Mouse (Mus musculus) brown adipose tissue, adult 24 weeks (tissue): ENCODE data around the gene Armh3. TPM values are rescaled to one million over a fixed set of nuclear protein-coding genes. Genes with fewer than 3 reads are reported as not detected.
A peak's percentile ranks its signal among the peaks of the same experiment; 100 is the strongest.
"Not testable (repeated sequence)": the region's sequence is repeated elsewhere in the genome, so short reads cannot be mapped to it uniquely, and the experiment has no call there.

ENCODE experiments used
- H3K27ac ChIP-seq: fragments of 200-500 bp; replicated peaks from 2 replicates; pipeline ENCODE4 v1.5.1; 2012; ENCODE audit warnings: low read depth, mild to moderate bottlenecking, low read length
- H3K4me1 ChIP-seq: fragments of 200-500 bp; 2 replicates; pipeline ENCODE4 v1.6.1; 2012; ENCODE audit warnings: low read length, mixed read lengths; ENCODE audit not compliant: control insufficient read depth, insufficient read depth, insufficient read length
- H3K4me3 ChIP-seq: fragments of 200-500 bp; 2 replicates; pipeline ENCODE4 v1.5.1; 2012; ENCODE audit warnings: low read depth, mild to moderate bottlenecking, low read length, moderate library complexity; ENCODE audit not compliant: insufficient read depth
- polyA plus RNA-seq: library from polyadenylated mRNA; stranded (reverse); fragments of >200 nt; gene quantifications from 2 replicates; pipeline ENCODE4 v1.2.4, GENCODE M21; 2012; ENCODE audit not compliant: missing spikeins, insufficient read depth, insufficient read length

Gene Armh3
- polyA plus RNA-seq, 1 experiment, result 8.3 TPM

DNA sequence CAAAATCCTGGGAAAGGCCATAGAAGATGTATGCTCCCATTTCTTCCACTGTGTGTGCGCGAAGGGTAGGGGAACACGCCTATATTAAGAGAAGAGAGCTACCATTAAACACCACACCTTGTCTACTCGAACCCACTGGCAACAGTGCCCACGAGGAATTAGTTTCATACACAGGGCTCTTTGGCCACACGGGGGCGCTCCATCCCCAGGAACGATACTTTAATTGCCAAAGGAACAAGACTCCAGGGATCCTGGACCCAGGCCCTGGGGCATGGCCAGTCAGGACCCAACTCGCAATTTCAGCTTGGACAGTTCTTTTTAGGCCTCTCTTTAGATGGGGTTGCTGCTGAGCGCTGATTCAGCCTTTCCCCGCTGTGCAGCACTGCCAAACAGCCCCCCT lies 185.0 kb downstream of the Armh3 start:
- no peak overlapping the region for H3K4me3 ChIP-seq
- no peaks in the 10 kb centered on the region for H3K4me1 ChIP-seq
- H3K27ac ChIP-seq, result no peak overlapping the region

DNA sequence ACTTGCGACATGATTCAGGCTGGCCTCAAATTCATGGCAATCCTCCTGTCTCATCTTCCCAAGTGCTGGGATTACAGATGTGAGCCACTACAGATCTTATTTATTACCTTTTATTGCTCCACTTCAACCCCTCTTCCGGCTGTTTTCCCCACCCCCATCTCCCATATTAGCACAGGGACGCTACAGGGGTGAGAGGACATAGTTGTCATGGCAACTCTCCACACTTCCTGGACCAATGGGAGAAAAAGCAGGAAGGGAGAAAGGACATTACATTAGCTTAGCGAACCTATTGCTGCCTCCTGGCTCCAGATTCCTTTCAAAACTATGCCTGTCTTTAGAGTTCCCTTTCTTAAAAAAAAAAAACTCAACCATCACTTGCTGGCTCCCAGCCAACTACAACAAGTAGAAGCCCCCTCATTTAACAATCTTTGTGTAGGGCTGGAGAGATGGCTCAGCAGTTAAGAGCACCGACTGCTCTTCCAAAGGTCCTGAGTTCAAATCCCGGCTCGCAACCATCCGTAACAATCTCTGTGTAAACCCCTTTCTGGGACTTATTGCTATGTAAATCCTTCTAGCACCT lies 185.5 kb downstream of the Armh3 start:
- no peak overlapping the region for H3K4me3 ChIP-seq
- H3K27ac ChIP-seq, result no peak overlapping the region
- no peaks in the 10 kb centered on the region for H3K4me1 ChIP-seq

DNA sequence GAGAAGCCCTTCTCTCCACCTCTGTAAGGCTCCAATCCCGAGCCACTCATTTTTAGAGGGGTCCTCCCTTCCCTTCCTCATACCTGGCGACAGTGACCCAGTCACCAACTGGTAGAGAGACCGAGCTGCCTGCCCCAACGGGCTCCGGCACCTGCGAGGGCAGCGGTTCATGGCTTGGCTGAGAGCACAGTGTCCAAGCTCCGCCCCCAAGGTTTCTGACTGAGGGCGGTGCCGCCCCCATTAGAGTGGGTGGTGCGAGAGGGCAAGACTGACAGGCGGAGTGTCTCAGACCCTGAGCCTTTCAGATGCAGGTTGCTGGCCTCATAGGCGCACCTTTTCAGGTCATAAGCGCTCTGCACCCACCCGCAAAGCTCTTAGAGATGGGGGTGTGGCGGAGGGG lies 186.2 kb downstream of the Armh3 start:
- H3K27ac ChIP-seq, result no peak overlapping the region
- H3K4me1 ChIP-seq, result no peaks in the 10 kb centered on the region
- H3K4me3 ChIP-seq, result peak overlapping the region; percentile 4; the same call in 1 of the 2 replicates

DNA sequence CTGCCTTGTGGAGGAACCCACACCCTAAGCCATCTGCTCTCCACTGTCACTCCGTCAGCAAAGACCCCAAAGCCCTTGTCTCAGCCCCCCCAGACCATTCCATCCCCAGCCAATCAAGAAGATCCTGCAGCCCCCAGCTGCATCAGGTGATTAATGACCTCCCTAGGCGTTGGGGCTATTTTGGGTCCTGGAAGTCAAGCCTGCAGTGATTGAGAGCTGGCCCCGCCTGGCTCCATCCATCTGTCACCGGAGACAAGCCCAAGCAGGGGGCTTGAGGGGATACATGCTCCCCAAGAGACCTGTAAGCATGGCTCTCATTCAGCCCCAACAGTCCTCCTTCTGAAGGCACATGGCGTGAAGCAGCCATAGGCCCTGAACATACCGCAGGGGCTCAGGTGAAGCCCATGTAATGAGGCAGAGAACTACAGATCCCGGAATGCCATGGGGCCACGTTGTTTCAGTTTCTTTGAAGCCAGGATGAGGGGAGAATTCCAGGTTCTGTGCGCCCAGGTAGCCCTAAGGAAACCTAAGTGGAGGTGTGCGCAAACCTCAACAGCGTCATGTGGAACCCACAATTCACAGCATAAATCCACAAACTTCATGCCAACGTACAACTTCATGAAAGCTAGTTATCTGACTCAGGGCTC lies 187.1 kb downstream of the Armh3 start:
- no peak overlapping the region for H3K27ac ChIP-seq
- H3K4me1 ChIP-seq, result no peaks in the 10 kb centered on the region
- no peak overlapping the region for H3K4me3 ChIP-seq

DNA sequence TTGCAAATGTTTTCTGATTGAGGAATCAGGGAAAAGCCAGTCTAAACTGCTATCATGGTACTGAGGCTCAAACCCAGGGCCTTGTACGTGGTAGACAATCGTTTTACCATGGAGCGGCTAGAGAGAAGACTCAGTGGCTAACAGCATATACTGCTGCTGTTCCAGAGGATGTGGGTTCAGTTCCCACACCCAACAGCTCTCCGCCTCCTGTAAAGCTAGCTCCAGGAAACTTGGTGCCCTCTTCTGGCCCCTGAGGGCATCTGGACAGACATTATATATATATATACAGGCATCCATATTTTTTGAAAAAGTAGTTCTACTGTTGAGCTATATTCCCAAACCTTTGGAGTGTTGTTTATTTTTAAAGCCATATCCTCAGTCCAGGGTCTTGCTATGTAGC lies 190.6 kb downstream of the Armh3 start:
- Histone ChIP-seq H3K4me1 (no peaks in the 10 kb centered on the region), H3K4me3 (no peak overlapping the region), H3K27ac (no peak overlapping the region)

DNA sequence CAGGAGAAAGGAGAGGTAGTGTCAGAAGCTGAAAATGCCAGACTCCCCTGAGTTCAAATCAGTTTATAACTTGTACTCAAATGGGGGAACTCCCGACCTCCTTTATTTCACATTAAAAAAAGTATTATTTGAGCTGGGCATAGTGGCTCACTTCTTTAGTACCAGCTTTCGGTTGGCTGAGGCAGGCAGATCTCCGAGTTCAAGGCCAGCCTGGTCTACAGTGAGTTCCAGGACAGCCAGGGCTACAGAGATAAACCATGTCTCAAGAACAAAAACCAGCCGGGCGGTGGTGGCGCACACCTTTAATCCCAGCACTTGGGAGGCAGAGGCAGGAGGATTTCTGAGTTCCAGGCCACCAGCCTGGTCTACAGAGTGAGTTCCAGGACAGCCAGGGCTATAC lies 192.5 kb downstream of the Armh3 start:
- not testable (repeated sequence) for H3K4me3 ChIP-seq, H3K4me1 ChIP-seq, H3K27ac ChIP-seq

DNA sequence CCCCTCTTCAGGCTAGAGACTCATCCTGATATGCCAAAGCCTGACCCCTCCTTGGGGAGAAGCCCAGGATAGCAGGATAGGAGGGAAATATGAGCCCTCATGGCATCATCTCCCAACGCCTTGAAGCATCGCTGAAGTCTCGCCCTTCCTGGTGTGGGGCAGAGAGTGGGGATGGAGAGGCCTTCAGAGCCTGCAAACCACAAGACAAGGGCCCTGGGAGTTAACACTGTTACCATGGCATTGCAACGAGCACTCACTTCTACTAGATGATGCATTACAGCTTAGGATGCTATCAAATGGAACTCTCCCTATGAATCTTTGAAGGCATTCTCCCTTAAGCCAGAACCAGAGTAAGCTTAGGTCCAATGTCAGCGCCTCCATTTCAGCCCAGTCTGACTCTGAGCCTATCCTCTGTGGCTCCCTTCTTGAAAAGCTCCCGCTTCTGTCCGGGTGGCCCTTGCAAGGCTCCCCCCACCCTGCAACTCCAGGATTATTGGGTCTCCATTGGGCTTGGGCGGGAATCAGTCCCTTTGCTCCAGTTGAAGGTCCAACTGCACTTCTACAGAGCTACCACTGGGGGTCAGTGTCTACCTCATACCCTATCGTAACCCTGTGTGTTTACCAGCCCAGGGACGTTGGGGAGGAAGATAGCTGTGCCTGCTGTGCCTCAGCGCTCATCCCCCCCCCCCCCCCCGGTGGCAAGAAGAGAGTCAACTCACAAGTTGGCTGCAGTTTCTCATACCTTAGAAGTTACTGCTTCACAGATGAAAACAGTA lies 193.5 kb downstream of the Armh3 start:
- Histone ChIP-seq H3K27ac (no peak overlapping the region), H3K4me1 (no peaks in the 10 kb centered on the region), H3K4me3 (no peak overlapping the region)

DNA sequence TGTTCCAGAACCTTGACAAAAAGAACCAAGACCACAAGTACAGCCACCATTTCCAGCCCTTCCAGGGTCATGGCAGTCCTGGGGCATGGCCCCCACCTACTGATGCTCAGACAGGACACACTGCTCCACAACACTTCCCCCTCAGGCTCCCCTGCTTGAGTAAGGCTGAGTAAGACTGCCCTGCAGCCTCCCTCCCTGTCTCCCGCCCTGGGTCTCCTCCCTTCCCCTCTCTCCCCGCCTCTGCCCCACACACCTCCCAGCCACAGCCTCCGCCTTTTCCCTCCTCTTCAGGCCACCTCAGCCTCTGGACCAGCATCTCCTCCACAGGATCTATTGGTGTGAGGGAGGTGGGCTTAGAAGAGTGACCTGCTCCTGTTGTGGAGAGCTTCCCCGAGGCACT lies 194.9 kb downstream of the Armh3 start:
- no peak overlapping the region for H3K4me3 ChIP-seq
- H3K4me1 ChIP-seq, result no peaks in the 10 kb centered on the region
- no peak overlapping the region for H3K27ac ChIP-seq

DNA sequence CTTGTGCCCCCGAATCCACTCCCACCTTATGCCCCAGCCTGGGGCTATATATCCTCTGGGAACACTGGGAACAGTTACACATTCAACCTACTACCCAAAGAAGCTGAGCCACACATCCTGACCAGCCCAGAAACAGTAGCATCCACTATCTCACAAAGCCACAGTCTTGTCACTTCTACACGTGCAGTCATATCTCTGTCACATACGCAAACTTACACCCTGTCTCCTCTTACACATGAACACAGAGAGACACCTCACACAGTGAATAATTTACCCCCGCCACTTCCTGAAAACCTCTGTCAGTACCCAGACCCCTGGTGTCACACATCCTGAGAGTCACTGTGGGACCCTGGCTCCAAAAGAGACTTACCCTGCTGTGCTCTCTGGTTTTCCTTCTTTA lies 195.6 kb downstream of the Armh3 start:
- H3K27ac ChIP-seq, result no peak overlapping the region
- no peak overlapping the region for H3K4me3 ChIP-seq
- H3K4me1 ChIP-seq, result no peaks in the 10 kb centered on the region

DNA sequence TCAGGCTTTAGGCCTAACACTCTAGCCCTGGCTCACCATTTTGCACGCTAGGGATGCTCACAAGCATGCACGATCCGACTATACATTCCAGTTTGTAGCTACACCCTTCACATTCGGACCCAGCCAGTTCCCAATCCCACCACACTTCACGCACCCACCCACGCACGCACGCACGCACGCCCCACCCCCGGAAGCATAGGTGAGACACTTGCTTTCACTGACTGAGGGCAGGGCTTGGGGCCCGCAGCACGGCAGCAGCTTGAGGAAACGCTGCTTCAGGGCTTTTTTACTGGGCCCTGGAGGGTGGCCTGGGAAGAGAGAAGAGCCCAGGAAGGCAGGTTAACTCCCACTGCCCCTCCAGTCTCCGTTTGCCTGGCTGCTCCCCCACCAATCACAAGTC lies 201.4 kb downstream of the Armh3 start:
- Histone ChIP-seq H3K27ac (no peak overlapping the region), H3K4me1 (no peaks in the 10 kb centered on the region), H3K4me3 (no peak overlapping the region)

DNA sequence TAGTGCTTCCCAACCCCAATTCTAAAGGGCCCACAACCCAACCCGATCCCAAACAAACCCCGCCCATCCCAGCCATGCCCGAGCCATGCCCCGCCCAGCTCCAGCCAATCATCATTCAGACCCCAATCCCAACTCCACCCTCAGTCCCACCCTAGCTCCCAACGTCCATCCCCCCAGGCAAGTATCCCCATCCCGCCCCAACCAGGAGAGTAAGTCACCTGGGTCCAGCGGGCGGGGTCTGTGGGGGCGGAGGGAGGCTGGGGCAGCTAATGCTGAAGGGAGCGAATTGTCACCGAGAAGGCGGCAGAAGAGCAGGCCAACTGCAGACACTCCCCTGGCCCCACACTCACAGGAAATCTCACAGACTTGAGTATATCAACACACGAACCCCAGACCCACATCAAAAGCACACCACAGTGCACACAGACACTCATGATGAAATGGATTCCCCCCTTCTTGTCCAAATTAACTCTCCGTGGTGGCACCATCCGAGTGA lies 202.2 kb downstream of the Armh3 start:
- no peaks in the 10 kb centered on the region for H3K4me1 ChIP-seq
- no peak overlapping the region for H3K4me3 ChIP-seq
- H3K27ac ChIP-seq, result no peak overlapping the region

DNA sequence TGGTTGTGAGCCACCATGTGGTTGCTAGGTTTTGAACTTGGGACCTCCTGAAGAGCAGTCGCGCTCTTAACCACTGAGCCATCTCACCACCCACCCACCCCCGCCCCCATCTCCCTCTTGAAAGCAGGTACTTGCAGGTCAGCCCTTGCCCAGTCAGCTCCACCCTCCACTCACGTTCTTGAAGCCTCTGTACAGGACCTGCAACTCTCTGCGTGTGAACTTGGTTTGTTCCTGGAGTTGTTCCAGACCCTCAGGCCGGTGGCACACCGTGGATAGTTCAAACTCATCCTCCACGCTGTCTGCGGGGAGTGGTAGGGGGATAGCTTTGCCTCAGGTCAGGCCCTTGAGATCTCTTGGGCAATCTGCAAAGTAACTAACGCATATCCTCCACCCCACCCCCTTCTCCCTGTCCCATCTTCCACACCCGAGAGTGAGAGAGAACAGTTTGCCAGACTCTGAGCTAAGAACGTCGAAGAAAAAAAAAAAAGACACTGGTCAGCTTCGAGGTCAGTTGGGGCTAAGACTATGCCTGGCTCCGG lies 202.8 kb downstream of the Armh3 start:
- H3K4me1 ChIP-seq, result no peaks in the 10 kb centered on the region
- no peak overlapping the region for H3K27ac ChIP-seq
- no peak overlapping the region for H3K4me3 ChIP-seq

DNA sequence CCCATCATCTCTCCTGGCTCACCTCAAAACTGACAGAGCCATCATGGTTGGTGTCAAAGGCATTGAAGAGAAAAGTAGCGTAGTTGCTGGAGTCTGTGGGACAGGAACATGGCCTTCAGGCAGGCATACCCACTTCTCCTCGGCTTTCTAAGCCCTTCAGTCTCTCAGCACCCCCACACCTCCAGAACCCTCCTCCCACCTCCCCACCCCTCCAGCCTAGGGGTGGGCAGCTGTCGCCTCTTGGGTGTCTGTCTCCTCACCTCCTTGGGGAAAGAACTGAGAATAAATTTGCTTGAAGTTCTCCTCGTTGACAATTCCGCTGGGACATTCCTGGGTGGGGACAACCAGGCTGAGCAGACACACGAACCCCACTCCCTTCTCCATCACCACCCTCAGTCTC lies 203.6 kb downstream of the Armh3 start:
- no peak overlapping the region for H3K4me3 ChIP-seq

DNA sequence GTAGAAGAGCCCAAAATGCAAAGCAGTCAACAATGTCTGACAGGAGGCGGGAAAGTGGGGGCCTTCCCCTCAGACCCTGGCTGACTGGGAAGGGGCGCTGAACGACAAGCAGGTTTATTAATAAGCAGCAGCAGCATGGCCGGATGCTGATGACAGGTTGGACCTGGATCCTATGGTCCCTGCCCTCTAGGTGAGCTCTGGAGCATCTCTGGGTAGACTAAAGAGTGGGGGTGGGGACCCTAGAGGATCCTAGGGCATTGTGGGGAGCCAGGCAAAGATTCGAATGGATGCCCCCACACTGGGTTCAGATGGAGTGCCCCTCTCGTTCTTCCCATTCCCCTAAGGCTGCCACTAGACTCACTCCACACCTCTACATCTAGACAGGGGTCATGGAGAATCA lies 205.9 kb downstream of the Armh3 start:
- H3K27ac ChIP-seq, result no peak overlapping the region
- no peak overlapping the region for H3K4me3 ChIP-seq
- H3K4me1 ChIP-seq, result no peaks in the 10 kb centered on the region

More for the DNA sequence above, 203.6 kb downstream of the Armh3 start:
- Histone ChIP-seq H3K27ac (no peak overlapping the region), H3K4me1 (no peaks in the 10 kb centered on the region)
